Mouse (Mus musculus) liver, embryonic 14.5 days (tissue): Measurements from ENCODE around the gene Hdac1. TPM values are rescaled to one million over a fixed set of nuclear protein-coding genes. Genes with fewer than 3 reads are reported as not detected.
A peak's percentile ranks its signal among the peaks of the same experiment; 100 is the strongest.

Source experiments
- ATAC-seq: fragments of 200-750 bp; cut with Nextera tagmentation; 2 replicates; pipeline ENCODE4 v1.8.0; 2017; ENCODE audit warnings: moderate number of reproducible peaks, mild to moderate bottlenecking, moderate library complexity; ENCODE audit not compliant: insufficient read depth
- DNase-seq, 3 experiments: peaks; one replicate each; pipeline ENCODE4 v3.0.0-alpha.2; 2012 to 2013; ENCODE audit warnings: low read depth in 3 of 3, low spot score in 3 of 3
- H3K27ac ChIP-seq: fragments of 300-500 bp; sonication (generic); 2 replicates; pipeline ENCODE4 v1.5.1; 2014; ENCODE audit warnings: moderate library complexity, mild to moderate bottlenecking, control low read depth, inconsistent platforms
- H3K27me3 ChIP-seq: fragments of 300-500 bp; sonication (generic); 2 replicates; pipeline ENCODE4 v1.6.1; 2014; ENCODE audit warnings: mild to moderate bottlenecking, low read length, moderate library complexity; ENCODE audit not compliant: control insufficient read depth, insufficient read depth
- H3K36me3 ChIP-seq: fragments of 300-500 bp; sonication (generic); replicated peaks from 2 replicates; pipeline ENCODE4 v1.6.1; 2014; ENCODE audit warnings: low read depth; ENCODE audit not compliant: control insufficient read depth, insufficient read depth
- H3K4me1 ChIP-seq, 2 experiments: fragments of 200-500 bp in 1 of 2; fragments of 300-500 bp in 1 of 2; sonication (generic) in 1 of 2; replicated peaks; 2 replicates each; pipeline ENCODE4 v1.6.1; 2012 to 2014; ENCODE audit warnings: antibody characterized with exemption in 1 of 2, inconsistent platforms in 1 of 2, low read length in 1 of 2; ENCODE audit not compliant: control insufficient read depth in 2 of 2, insufficient read depth in 2 of 2
- H3K4me2 ChIP-seq: fragments of 300-500 bp; sonication (generic); 2 replicates; pipeline ENCODE4 v1.6.1; 2014; ENCODE audit warnings: low read depth, mild to moderate bottlenecking, control low read depth, moderate library complexity
- H3K4me3 ChIP-seq, 2 experiments: fragments of 200-500 bp in 1 of 2; fragments of 300-500 bp in 1 of 2; sonication (generic) in 1 of 2; 2 replicates each; pipeline ENCODE4 v1.5.1; 2012 to 2014; ENCODE audit warnings: low read depth in 2 of 2, low read length in 2 of 2, mild to moderate bottlenecking in 2 of 2, control low read depth in 1 of 2, inconsistent platforms in 1 of 2, moderate library complexity in 1 of 2; ENCODE audit not compliant: insufficient read depth in 1 of 2
- H3K9ac ChIP-seq: fragments of 300-500 bp; sonication (generic); replicated peaks from 2 replicates; pipeline ENCODE4 v1.6.1; 2014; ENCODE audit warnings: mild to moderate bottlenecking, control low read depth, moderate library complexity
- H3K9me3 ChIP-seq: fragments of 300-500 bp; sonication (generic); 2 replicates; pipeline ENCODE4 v1.6.1; 2016; ENCODE audit warnings: low read length, mixed read lengths; ENCODE audit not compliant: control insufficient read depth
- CTCF ChIP-seq: IDR thresholded peaks from 2 replicates; pipeline ENCODE4 v1.5.1; 2016; ENCODE audit warnings: antibody characterized with exemption, low read depth, control low read depth
- EP300 ChIP-seq: IDR thresholded peaks from 2 replicates; pipeline ENCODE4 v1.6.1; 2016; ENCODE audit warnings: antibody characterized with exemption, low read depth
- WGBS: fragments of 180-500 bp; shearing (Covaris S2); extraction: QIAGEN DNeasy Blood & Tissue Kit; methylation state at CpG from one replicate; pipeline ENCODE4 v1.1.7; 2014; ENCODE audit not compliant: insufficient replicate concordance; 5-methylcytosine and 5-hydroxymethylcytosine counted together
- polyA plus RNA-seq, 2 experiments: library from polyadenylated mRNA; depleted of rRNA in 1 of 2; stranded (reverse) in 1 of 2; unstranded in 1 of 2; fragments of >200 nt; fragmentation: Nextera tagmentation in 1 of 2; extraction: Ambion mirVana in 1 of 2; gene quantifications; 2 replicates each; pipeline versions ENCODE4 v1.2.1 to v1.2.3; 2012 to 2014

Gene Hdac1
- polyA plus RNA-seq, 2 experiments: 76.5 to 107 TPM

- TF ChIP-seq CTCF: no peak
- no peak for TF ChIP-seq EP300
These were observed 29.3 kb downstream of the Hdac1 start, which contains the start of gene Marcksl1 for GRCm38 (mm10) chr4:129513086-129513767. Gene Marcksl1 (plus strand): TSS chr4:129513581.

GRCm38 (mm10) chr4:129511413-129512096, 31.0 kb downstream of the Hdac1 start:
- H3K4me3 ChIP-seq: no peak overlapping the region
- 54% methylated on average over 6 of the region's 6 CpGs for WGBS
- peaks cover 13% of the 10 kb centered on the region for H3K27me3 ChIP-seq
- H3K4me1 ChIP-seq: peaks cover 0 to 5% of the 10 kb centered on the region in 2 experiments; a peak in 1 of 4 replicates
- no peak for DNase-seq
- no peak overlapping the region for H3K4me2 ChIP-seq
- ATAC-seq: no peak
- H3K9me3 ChIP-seq: no peaks in the 10 kb centered on the region
- no peak for TF ChIP-seq EP300
- no peak for TF ChIP-seq CTCF
- H3K27ac ChIP-seq: no peak overlapping the region
- peaks cover 1% of the 10 kb centered on the region for H3K36me3 ChIP-seq
- H3K9ac ChIP-seq: no peak overlapping the region

More at GRCm38 (mm10) chr4:129513086-129513767, 29.3 kb downstream of the Hdac1 start, which contains the start of gene Marcksl1:
- Histone ChIP-seq H3K36me3 (peaks cover 17% of the 10 kb centered on the region), H3K27me3 (peaks cover 13% of the 10 kb centered on the region), H3K4me1 (peaks cover 0 to 5% of the 10 kb centered on the region in 2 experiments; a peak in 1 of 4 replicates), H3K4me3 (peak within 1 kb of the TSS; percentile 52 to 75), H3K27ac (no peak within 1 kb of the TSS), H3K9ac (peak within 1 kb of the TSS; percentile 72), H3K4me2 (peak within 1 kb of the TSS; percentile 97), H3K9me3 (no peaks in the 10 kb centered on the region)
- DNase-seq (peak; percentile 49 to 58 (median 55)), ATAC-seq (peak; percentile 75)
- 6% methylated on average over 47 of the region's 47 CpGs for WGBS

- H3K9ac ChIP-seq: no peak overlapping the region
- no peak overlapping the region for H3K4me3 ChIP-seq
- H3K9me3 ChIP-seq: no peaks in the 10 kb centered on the region
- no peak for TF ChIP-seq CTCF
- TF ChIP-seq EP300: no peak
- 59% methylated on average over 6 of the region's 6 CpGs for WGBS
- H3K27me3 ChIP-seq: peaks cover 13% of the 10 kb centered on the region
- no peaks in the 10 kb centered on the region for H3K36me3 ChIP-seq
- H3K4me2 ChIP-seq: no peak overlapping the region
- H3K4me1 ChIP-seq: peaks cover 0 to 5% of the 10 kb centered on the region in 2 experiments; a peak in 1 of 4 replicates
- ATAC-seq (no peak), DNase-seq (no peak)
- no peak overlapping the region for H3K27ac ChIP-seq
These were observed 31.6 kb downstream of the Hdac1 start for GRCm38 (mm10) chr4:129510723-129511412.

- H3K36me3 ChIP-seq: no peaks in the 10 kb centered on the region
- H3K27ac ChIP-seq: no peak overlapping the region
- H3K4me1 ChIP-seq: peaks cover 0 to 5% of the 10 kb centered on the region in 2 experiments; a peak in 1 of 4 replicates
- H3K9me3 ChIP-seq: no peaks in the 10 kb centered on the region
- TF ChIP-seq CTCF (no peak), EP300 (no peak)
- no peak overlapping the region for H3K4me3 ChIP-seq
- ATAC-seq: no peak
- 41% methylated on average over 3 of the region's 3 CpGs for WGBS
- peaks cover 13% of the 10 kb centered on the region for H3K27me3 ChIP-seq
- H3K9ac ChIP-seq: no peak overlapping the region
- no peak for DNase-seq
- no peak overlapping the region for H3K4me2 ChIP-seq
These were observed 32.9 kb downstream of the Hdac1 start for GRCm38 (mm10) chr4:129509650-129510049.
